Mouse (Mus musculus): ENCODE measurements around the gene Pygo2. TPM values are rescaled to one million over a fixed set of nuclear protein-coding genes. Genes with fewer than 3 reads are reported as not detected.

Gene Pygo2
- polyA plus RNA-seq, 1 experiment from 2014 or later = 39.8 TPM

GRCm38 (mm10) chr3:89436176-89437113 lies 6.4 kb downstream of the Pygo2 start, which contains the start of gene Pbxip1:
Gene Pbxip1 (plus strand): TSS chr3:89436706.
- no peak within 1 kb of the TSS for H3K27ac ChIP-seq (ENCODE audit: low read depth, low read length)
- 0 out of 2 replicates have a peak, but pooled peaks have one; percentile 41 for ATAC-seq (ENCODE audit: low read depth)

GRCm38 (mm10) chr3:89437269-89437668 lies 7.3 kb downstream of the Pygo2 start:
- Histone ChIP-seq H3K4me3 (ENCODE audit: low read depth, low read length) (peak overlapping the region; percentile 16), H3K4me2 (ENCODE audit: low read depth, low read length) (peak overlapping the region; percentile 24; the same call in 1 of the 2 replicates), H3K36me3 (ENCODE audit: control insufficient read depth, insufficient read depth, low read length) (peaks cover 16% of the 10 kb centered on the region), H3K27ac (ENCODE audit: low read depth, low read length) (no peak overlapping the region), H3K9ac (replicated peaks; ENCODE audit: low read depth, low read length) (no peak overlapping the region), H3K9me3 (ENCODE audit: control insufficient read depth, low read length) (no peaks in the 10 kb centered on the region), H3K4me1 (ENCODE audit: control insufficient read depth, insufficient read depth, low read length) (peaks cover 4% of the 10 kb centered on the region; the same call in 1 of the 2 replicates), H3K27me3 (ENCODE audit: control insufficient read depth, insufficient read depth, low read length) (no peaks in the 10 kb centered on the region)
- WGBS = 20% methylated on average over 5 of the region's 5 CpGs
- ATAC-seq (ENCODE audit: low read depth) = peak; percentile 33; the same call in 1 of the 2 replicates

More at GRCm38 (mm10) chr3:89436176-89437113, 6.4 kb downstream of the Pygo2 start, which contains the start of gene Pbxip1:
- no peaks in the 10 kb centered on the region for H3K9me3 ChIP-seq (ENCODE audit: control insufficient read depth, low read length)
- 5% methylated on average over 16 of the region's 16 CpGs for WGBS
- peaks cover 16% of the 10 kb centered on the region for H3K36me3 ChIP-seq (ENCODE audit: control insufficient read depth, insufficient read depth, low read length)
- H3K4me3 ChIP-seq (ENCODE audit: low read depth, low read length) = peak within 1 kb of the TSS; percentile 16
- H3K4me2 ChIP-seq (ENCODE audit: low read depth, low read length) = peak within 1 kb of the TSS; percentile 24
- peaks cover 7% of the 10 kb centered on the region for H3K4me1 ChIP-seq (ENCODE audit: control insufficient read depth, insufficient read depth, low read length)
- H3K27me3 ChIP-seq (ENCODE audit: control insufficient read depth, insufficient read depth, low read length) = no peaks in the 10 kb centered on the region
- H3K9ac ChIP-seq (replicated peaks; ENCODE audit: low read depth, low read length) = no peak within 1 kb of the TSS

DNA sequence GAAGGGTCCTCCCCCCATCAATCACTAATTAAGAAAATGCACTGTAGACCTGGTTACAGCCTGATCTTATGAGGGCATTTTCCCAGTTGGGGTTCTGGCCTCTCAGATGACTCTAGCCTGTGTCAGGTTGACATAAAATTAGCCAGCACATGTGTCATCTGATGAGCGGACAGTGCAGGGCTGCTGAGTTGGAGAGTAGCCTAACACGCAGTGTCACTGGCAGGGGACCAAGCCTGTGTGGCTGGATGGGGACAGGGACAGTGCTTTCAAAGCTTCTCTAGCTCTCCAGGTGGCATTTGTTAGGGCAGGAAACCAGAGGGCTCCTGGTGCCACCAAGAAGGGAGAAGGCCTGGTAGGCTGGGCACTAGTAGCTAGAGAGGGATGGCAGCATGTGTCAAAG lies 10.7 kb downstream of the Pygo2 start:
- no peak overlapping the region for H3K4me2 ChIP-seq (ENCODE audit: low read depth, low read length)
- peaks cover 4% of the 10 kb centered on the region; the same call in 1 of the 2 replicates for H3K4me1 ChIP-seq (ENCODE audit: control insufficient read depth, insufficient read depth, low read length)
- H3K27ac ChIP-seq (ENCODE audit: low read depth, low read length) = no peak overlapping the region
- H3K9me3 ChIP-seq (ENCODE audit: control insufficient read depth, low read length) = no peaks in the 10 kb centered on the region
- no peak for ATAC-seq (ENCODE audit: low read depth)
- no peak overlapping the region for H3K4me3 ChIP-seq (ENCODE audit: low read depth, low read length)
- no peaks in the 10 kb centered on the region for H3K36me3 ChIP-seq (ENCODE audit: control insufficient read depth, insufficient read depth, low read length)
- no peak overlapping the region for H3K9ac ChIP-seq (replicated peaks; ENCODE audit: low read depth, low read length)
- WGBS = 95% methylated on average over 2 of the region's 2 CpGs
- no peaks in the 10 kb centered on the region for H3K27me3 ChIP-seq (ENCODE audit: control insufficient read depth, insufficient read depth, low read length)

DNA sequence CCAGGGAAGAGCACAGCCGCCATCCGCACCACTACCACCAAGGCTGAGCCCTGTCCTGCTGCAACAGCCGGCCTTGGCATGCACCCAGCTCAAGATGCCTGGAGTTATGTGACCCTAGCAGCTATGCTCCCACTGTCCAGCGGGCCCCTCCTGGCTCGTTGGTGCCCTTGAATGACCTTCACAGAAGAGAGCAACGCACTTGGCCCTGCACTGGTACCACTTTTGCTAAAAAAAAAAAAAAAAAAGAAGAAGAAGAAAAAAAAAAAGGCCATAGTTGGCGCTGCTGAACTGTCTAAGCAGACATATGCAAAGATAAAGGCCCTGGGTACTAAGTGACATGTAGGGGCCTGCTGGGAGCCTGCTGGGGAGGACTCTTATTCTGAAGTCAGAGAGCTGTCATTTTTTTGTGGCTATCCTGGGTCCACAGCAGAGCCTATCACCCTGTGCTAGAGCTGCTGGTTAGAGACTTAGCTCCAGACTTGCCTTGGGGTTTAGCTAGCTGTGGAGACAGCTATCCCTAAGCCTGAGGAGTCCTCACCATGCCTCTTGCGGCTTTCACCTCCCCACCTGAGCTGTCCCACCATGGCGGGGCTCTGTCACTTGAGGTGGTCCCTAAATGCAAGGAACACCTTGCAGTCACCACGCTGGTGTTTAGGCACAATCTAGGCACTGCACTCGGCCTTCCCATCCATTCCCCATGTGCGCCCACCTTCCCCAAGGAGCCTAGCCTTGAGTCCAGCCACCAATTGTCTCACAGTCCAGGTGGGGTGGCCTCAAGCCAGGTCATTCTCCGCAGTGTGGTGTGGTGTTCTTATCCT lies 18.9 kb downstream of the Pygo2 start:
- Histone ChIP-seq H3K36me3 (ENCODE audit: control insufficient read depth, insufficient read depth, low read length) (no peaks in the 10 kb centered on the region), H3K27me3 (ENCODE audit: control insufficient read depth, insufficient read depth, low read length) (no peaks in the 10 kb centered on the region), H3K27ac (ENCODE audit: low read depth, low read length) (no peak overlapping the region), H3K4me1 (ENCODE audit: control insufficient read depth, insufficient read depth, low read length) (no peaks in the 10 kb centered on the region), H3K4me2 (ENCODE audit: low read depth, low read length) (no peak overlapping the region), H3K9ac (replicated peaks; ENCODE audit: low read depth, low read length) (0 out of 2 replicates have a peak overlapping the region, but pooled peaks have one; percentile 7), H3K9me3 (ENCODE audit: control insufficient read depth, low read length) (no peaks in the 10 kb centered on the region), H3K4me3 (ENCODE audit: low read depth, low read length) (no peak overlapping the region)
- 67% methylated on average over 13 of the region's 13 CpGs for WGBS
- peak; percentile 23; the same call in 1 of the 2 replicates for ATAC-seq (ENCODE audit: low read depth)

DNA sequence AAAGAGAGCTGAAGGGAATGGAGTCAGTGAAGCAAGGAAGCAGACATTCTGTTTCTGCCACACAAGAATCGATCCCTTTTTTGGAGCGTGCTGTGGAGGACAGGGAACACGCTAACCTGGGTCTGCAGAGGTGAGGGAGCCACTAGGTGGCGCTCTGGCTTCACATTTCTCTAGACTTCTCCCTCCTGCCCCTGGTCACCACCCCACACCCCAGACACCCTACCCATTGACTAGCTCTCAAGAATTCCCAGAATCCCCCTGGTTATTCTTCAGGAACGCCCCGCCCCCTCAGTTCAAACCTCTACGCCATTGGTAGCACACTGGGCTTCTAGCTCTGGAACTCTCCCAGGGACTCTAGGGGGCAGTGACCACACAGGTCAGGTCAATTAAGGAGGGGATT lies 19.5 kb downstream of the Pygo2 start:
- no peak overlapping the region for H3K4me2 ChIP-seq (ENCODE audit: low read depth, low read length)
- no peak overlapping the region for H3K9ac ChIP-seq (replicated peaks; ENCODE audit: low read depth, low read length)
- no peak overlapping the region for H3K27ac ChIP-seq (ENCODE audit: low read depth, low read length)
- peak; percentile 82 for ATAC-seq (ENCODE audit: low read depth)
- no peaks in the 10 kb centered on the region for H3K36me3 ChIP-seq (ENCODE audit: control insufficient read depth, insufficient read depth, low read length)
- H3K4me1 ChIP-seq (ENCODE audit: control insufficient read depth, insufficient read depth, low read length) = no peaks in the 10 kb centered on the region
- 46% methylated on average over 7 of the region's 7 CpGs for whole genome bisulfite sequencing
- no peak overlapping the region for H3K4me3 ChIP-seq (ENCODE audit: low read depth, low read length)
- no peaks in the 10 kb centered on the region for H3K9me3 ChIP-seq (ENCODE audit: control insufficient read depth, low read length)
- H3K27me3 ChIP-seq (ENCODE audit: control insufficient read depth, insufficient read depth, low read length) = no peaks in the 10 kb centered on the region

DNA sequence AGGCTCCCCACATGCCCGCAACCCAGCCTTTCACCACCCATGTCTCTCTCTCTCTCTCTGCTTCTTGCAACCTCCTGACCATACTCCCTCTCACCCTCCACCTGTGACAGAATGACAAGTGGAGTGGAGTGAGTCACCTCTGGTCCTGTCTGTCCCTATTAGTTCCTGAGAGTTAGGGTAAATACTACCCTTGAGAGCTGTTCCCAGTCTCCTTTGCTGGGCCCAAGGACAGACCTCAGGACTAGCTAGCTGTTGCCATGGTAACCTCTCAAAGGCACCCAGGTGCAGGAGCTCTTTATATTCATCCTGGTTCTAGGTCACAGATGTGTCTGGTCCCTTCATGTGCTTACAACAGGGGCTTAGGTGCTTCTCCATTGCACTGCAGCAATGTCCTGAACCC lies 21.9 kb downstream of the Pygo2 start:
- H3K27me3 ChIP-seq (ENCODE audit: control insufficient read depth, insufficient read depth, low read length) = no peaks in the 10 kb centered on the region
- no peak overlapping the region for H3K9ac ChIP-seq (replicated peaks; ENCODE audit: low read depth, low read length)
- no peak for ATAC-seq (ENCODE audit: low read depth)
- no peak overlapping the region for H3K4me2 ChIP-seq (ENCODE audit: low read depth, low read length)
- no peak overlapping the region for H3K4me3 ChIP-seq (ENCODE audit: low read depth, low read length)
- H3K36me3 ChIP-seq (ENCODE audit: control insufficient read depth, insufficient read depth, low read length) = no peaks in the 10 kb centered on the region
- H3K9me3 ChIP-seq (ENCODE audit: control insufficient read depth, low read length) = no peaks in the 10 kb centered on the region
- 100% methylated on average over 1 of the region's 1 CpGs for WGBS
- H3K27ac ChIP-seq (ENCODE audit: low read depth, low read length) = no peak overlapping the region; the same call in 1 of the 2 replicates
- H3K4me1 ChIP-seq (ENCODE audit: control insufficient read depth, insufficient read depth, low read length) = no peaks in the 10 kb centered on the region

DNA sequence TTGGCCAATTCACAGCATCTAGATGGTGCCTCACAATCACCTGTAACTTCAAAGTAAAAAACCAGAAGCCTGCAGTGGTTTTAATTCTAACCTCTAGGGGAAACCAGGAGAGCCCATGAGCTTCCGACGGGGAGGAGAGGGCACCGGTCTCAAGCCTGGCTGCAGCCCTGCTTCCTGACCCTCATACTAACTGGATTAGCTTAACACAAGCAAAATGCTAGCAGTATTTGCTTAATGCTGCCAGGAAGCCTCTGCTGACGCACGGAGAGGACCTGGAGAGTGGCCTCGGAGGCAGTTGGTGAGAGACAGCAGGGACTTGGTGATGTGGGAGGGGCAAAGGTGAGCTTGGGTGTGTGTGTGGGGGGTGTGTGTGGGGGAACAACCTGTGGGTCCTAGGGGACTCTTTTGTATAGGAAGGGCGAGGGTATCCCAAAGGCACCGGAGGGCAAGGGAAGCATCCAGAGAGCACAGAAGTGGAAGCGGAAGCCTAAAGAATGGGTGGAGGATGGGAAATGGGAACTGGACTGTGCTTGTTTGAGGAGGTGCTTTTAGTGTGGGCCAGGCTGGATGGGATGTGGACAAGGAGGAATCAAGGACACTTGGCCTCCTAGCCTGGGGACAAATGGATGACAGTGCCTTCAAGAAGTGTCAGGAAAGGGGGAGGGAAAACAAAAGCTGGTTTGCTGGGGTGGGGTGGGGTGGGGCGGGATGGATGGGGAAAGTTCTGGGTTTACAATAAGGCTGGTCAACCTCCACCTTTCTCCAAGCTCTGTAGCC lies 24.6 kb downstream of the Pygo2 start, which contains the start of gene Pmvk:
Gene Pmvk (plus strand): TSS at position 141 of the 777 bp plus-strand sequence.
- Histone ChIP-seq H3K27ac (ENCODE audit: low read depth, low read length) (no peak within 1 kb of the TSS), H3K9ac (replicated peaks; ENCODE audit: low read depth, low read length) (no peak within 1 kb of the TSS), H3K9me3 (ENCODE audit: control insufficient read depth, low read length) (no peaks in the 10 kb centered on the region), H3K4me2 (ENCODE audit: low read depth, low read length) (no peak within 1 kb of the TSS), H3K4me3 (ENCODE audit: low read depth, low read length) (no peak within 1 kb of the TSS), H3K27me3 (ENCODE audit: control insufficient read depth, insufficient read depth, low read length) (no peaks in the 10 kb centered on the region), H3K4me1 (ENCODE audit: control insufficient read depth, insufficient read depth, low read length) (peaks cover under 1% of the 10 kb centered on the region; the same call in 1 of the 2 replicates), H3K36me3 (ENCODE audit: control insufficient read depth, insufficient read depth, low read length) (no peaks in the 10 kb centered on the region)
- WGBS = 63% methylated on average over 10 of the region's 10 CpGs
- no peak for ATAC-seq (ENCODE audit: low read depth)

DNA sequence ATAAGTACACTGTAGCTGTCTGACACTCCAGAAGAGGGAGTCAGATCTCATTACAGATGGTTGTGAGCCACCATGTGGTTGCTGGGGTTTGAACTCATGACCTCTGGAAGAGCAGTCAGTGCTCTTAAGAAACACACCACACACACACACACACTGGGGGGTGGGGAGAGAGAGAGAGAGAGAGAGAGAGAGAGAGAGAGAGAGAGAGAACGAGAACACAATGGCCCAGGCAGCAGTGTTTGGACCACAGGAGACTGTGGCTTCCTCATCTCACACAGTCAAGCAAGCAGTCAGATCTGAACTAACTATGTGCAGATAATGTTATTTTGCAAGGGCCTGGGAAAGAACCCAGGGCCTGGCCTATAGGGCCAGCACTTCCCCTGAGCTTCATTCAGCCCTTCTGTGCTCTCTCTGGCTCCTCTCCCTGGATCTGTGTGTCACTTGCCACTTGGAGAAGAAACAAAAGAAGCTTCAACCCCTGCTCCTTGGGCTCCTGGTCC lies 25.8 kb downstream of the Pygo2 start:
- no peaks in the 10 kb centered on the region for H3K9me3 ChIP-seq (ENCODE audit: control insufficient read depth, low read length)
- no peaks in the 10 kb centered on the region for H3K36me3 ChIP-seq (ENCODE audit: control insufficient read depth, insufficient read depth, low read length)
- no peak overlapping the region for H3K27ac ChIP-seq (ENCODE audit: low read depth, low read length)
- WGBS = 73% methylated on average over 1 of the region's 1 CpGs
- H3K9ac ChIP-seq (replicated peaks; ENCODE audit: low read depth, low read length) = no peak overlapping the region
- H3K4me2 ChIP-seq (ENCODE audit: low read depth, low read length) = no peak overlapping the region
- peaks cover 5% of the 10 kb centered on the region for H3K4me1 ChIP-seq (ENCODE audit: control insufficient read depth, insufficient read depth, low read length)
- no peak overlapping the region for H3K4me3 ChIP-seq (ENCODE audit: low read depth, low read length)
- ATAC-seq (ENCODE audit: low read depth) = no peak
- H3K27me3 ChIP-seq (ENCODE audit: control insufficient read depth, insufficient read depth, low read length) = no peaks in the 10 kb centered on the region

All from neural tube, embryonic 14.5 days (tissue).